Mouse (Mus musculus) CH12.LX (cell line): ENCODE measurements around the gene Dapk2. TPM values are rescaled to one million over a fixed set of nuclear protein-coding genes. Genes with fewer than 3 reads are reported as not detected.
A peak's percentile ranks its signal among the peaks of the same experiment; 100 is the strongest.

Experiments used
- DNase-seq: peaks from one replicate; pipeline ENCODE4 v3.0.0-alpha.2; 2013; ENCODE audit errors: extremely low read depth
- H3K27ac ChIP-seq: 2 replicates; pipeline ENCODE4 v1.5.1; 2012; ENCODE audit warnings: low read depth, mild to moderate bottlenecking, control low read depth, moderate library complexity; ENCODE audit not compliant: insufficient read depth
- H3K27me3 ChIP-seq: replicated peaks from 2 replicates; pipeline ENCODE3; 2012; ENCODE audit warnings: inconsistent platforms
- H3K36me3 ChIP-seq, 2 experiments: replicated peaks in 1 of 2; 2 replicates each; pipeline versions ENCODE3 to v1.6.1; 2012; ENCODE audit warnings: inconsistent platforms in 1 of 2, low read length in 1 of 2, mild to moderate bottlenecking in 1 of 2, mixed read lengths in 1 of 2, moderate library complexity in 1 of 2; ENCODE audit not compliant: control insufficient read depth in 1 of 2, insufficient read depth in 1 of 2
- H3K4me1 ChIP-seq, 2 experiments: 2 replicates each; pipeline ENCODE4 v1.6.1; 2012; ENCODE audit warnings: inconsistent platforms in 1 of 2, moderate library complexity in 1 of 2; ENCODE audit not compliant: insufficient read depth in 2 of 2, control insufficient read depth in 1 of 2
- H3K4me2 ChIP-seq: 2 replicates; pipeline ENCODE4 v1.6.1; 2012; ENCODE audit warnings: low read depth, mild to moderate bottlenecking, control low read depth; ENCODE audit not compliant: poor library complexity, insufficient read depth, severe bottlenecking
- H3K4me3 ChIP-seq, 3 experiments: fragments of 150-350 bp in 1 of 3; sonication (generic) in 1 of 3; replicated peaks in 1 of 3; 2 replicates each; pipeline versions ENCODE3 to v1.5.1; 2011 to 2012; ENCODE audit warnings: low read depth in 2 of 3, low read length in 2 of 3, mild to moderate bottlenecking in 2 of 3, moderate library complexity in 2 of 3, control low read depth in 1 of 3, improper control_type of control experiment in 1 of 3, inconsistent platforms in 1 of 3, mixed read lengths in 1 of 3; ENCODE audit not compliant: poor library complexity in 1 of 3
- H3K79me2 ChIP-seq: replicated peaks from 2 replicates; pipeline ENCODE4 v1.6.1; 2012; ENCODE audit warnings: mild to moderate bottlenecking, moderate library complexity; ENCODE audit not compliant: control insufficient read depth, poor library complexity, insufficient read depth, severe bottlenecking; ENCODE audit errors: extremely low read depth
- H3K9ac ChIP-seq: 2 replicates; pipeline ENCODE4 v1.6.1; 2012; ENCODE audit warnings: low read depth, mild to moderate bottlenecking, control low read depth, moderate library complexity; ENCODE audit not compliant: insufficient read depth
- H3K9me3 ChIP-seq: replicated peaks from 2 replicates; pipeline ENCODE3; 2012; ENCODE audit warnings: low read length, inconsistent platforms, mixed read lengths
- BHLHE40 ChIP-seq: IDR thresholded peaks from 2 replicates; pipeline ENCODE4 v1.6.1; 2011; ENCODE audit warnings: mild to moderate bottlenecking, low read depth, low read length, improper control_type of control experiment
- ELF1 ChIP-seq: IDR thresholded peaks from 2 replicates; pipeline ENCODE4 v1.6.1; 2014; ENCODE audit warnings: low read depth, mild to moderate bottlenecking, inconsistent platforms, low read length, improper control_type of control experiment
- ETS1 ChIP-seq: conservative IDR thresholded peaks from 2 replicates; pipeline ENCODE4 v1.6.1; 2012; ENCODE audit warnings: low read depth, mild to moderate bottlenecking, inconsistent platforms, low read length, improper control_type of control experiment, moderate library complexity
- HCFC1 ChIP-seq: IDR thresholded peaks from 2 replicates; pipeline ENCODE4 v1.6.1; 2012; ENCODE audit warnings: low read depth, mild to moderate bottlenecking, inconsistent platforms, low read length, improper control_type of control experiment
- JUND ChIP-seq: conservative IDR thresholded peaks from 2 replicates; pipeline ENCODE4 v1.6.1; 2011; ENCODE audit warnings: low read depth, low read length, improper control_type of control experiment
- KAT2A ChIP-seq: IDR thresholded peaks from 2 replicates; pipeline ENCODE4 v1.6.1; 2012; ENCODE audit warnings: low read length, improper control_type of control experiment, inconsistent platforms; ENCODE audit not compliant: insufficient replicate concordance
- MAZ ChIP-seq: IDR thresholded peaks from 2 replicates; pipeline ENCODE4 v1.6.1; 2012; ENCODE audit warnings: low read depth, mild to moderate bottlenecking, inconsistent platforms, low read length, improper control_type of control experiment, moderate library complexity
- MEF2A ChIP-seq: IDR thresholded peaks from 2 replicates; pipeline ENCODE4 v1.6.1; 2014; ENCODE audit warnings: low read depth, mild to moderate bottlenecking, inconsistent platforms, low read length, improper control_type of control experiment, borderline replicate concordance
- MXI1 ChIP-seq: IDR thresholded peaks from 2 replicates; pipeline ENCODE4 v1.6.1; 2011; ENCODE audit warnings: mild to moderate bottlenecking, low read depth, low read length, improper control_type of control experiment
- MYC ChIP-seq: IDR thresholded peaks from 2 replicates; pipeline ENCODE4 v1.6.1; 2011; ENCODE audit warnings: low read depth, mild to moderate bottlenecking, improper control_type of control experiment, low read length
- NRF1 ChIP-seq: IDR thresholded peaks from 2 replicates; pipeline ENCODE4 v1.6.1; 2014; ENCODE audit warnings: low read depth, mild to moderate bottlenecking, inconsistent platforms, low read length, improper control_type of control experiment, moderate library complexity
- PAX5 ChIP-seq: IDR thresholded peaks from 2 replicates; pipeline ENCODE4 v1.6.1; 2012; ENCODE audit warnings: low read length, inconsistent platforms, mixed read lengths
- POLR2AphosphoS2 ChIP-seq: IDR thresholded peaks from 2 replicates; pipeline ENCODE4 v1.6.1; 2011; ENCODE audit warnings: low read depth, low read length, improper control_type of control experiment
- RCOR1 ChIP-seq: conservative IDR thresholded peaks from 2 replicates; pipeline ENCODE4 v1.6.1; 2012; ENCODE audit warnings: low read depth, mild to moderate bottlenecking, inconsistent platforms, low read length, improper control_type of control experiment
- USF1 ChIP-seq: IDR thresholded peaks from 2 replicates; pipeline ENCODE4 v1.6.1; 2014; ENCODE audit warnings: low read depth, mild to moderate bottlenecking, inconsistent platforms, low read length, improper control_type of control experiment
- USF2 ChIP-seq: conservative IDR thresholded peaks from 2 replicates; pipeline ENCODE4 v1.6.1; 2011; ENCODE audit warnings: low read depth, low read length, improper control_type of control experiment
- ZC3H11A ChIP-seq: IDR thresholded peaks from 2 replicates; pipeline ENCODE4 v1.6.1; 2012; ENCODE audit warnings: low read depth, mild to moderate bottlenecking, inconsistent platforms, low read length, improper control_type of control experiment
- ZKSCAN1 ChIP-seq: IDR thresholded peaks from 2 replicates; pipeline ENCODE4 v1.6.1; 2012; ENCODE audit warnings: low read depth, inconsistent platforms, low read length, improper control_type of control experiment, borderline replicate concordance
- ZNF384 ChIP-seq: IDR thresholded peaks from 2 replicates; pipeline ENCODE4 v1.6.1; 2012; ENCODE audit warnings: low read depth, low read length, improper control_type of control experiment, inconsistent platforms
- dilution Hi-C: fragments of 300-500 bp; cut with MboI; formaldehyde crosslinking; loops from 2 replicates; pipeline ENCODE4 v1.14.3; 2020; ENCODE audit warnings: low sequenced_read_pairs; ENCODE audit not compliant: extremely low pct_unique_long_range_greater_than_20kb, extremely low pct_ligation_motif_present
- in situ Hi-C: fragments of 300-500 bp; cut with MboI; formaldehyde crosslinking; loops from 3 replicates; pipeline ENCODE4 v1.14.3; 2019; ENCODE audit warnings: low sequenced_read_pairs, low pct_ligation_motif_present, low pct_unique_long_range_greater_than_20kb, mixed read lengths
- polyA plus RNA-seq: library from polyadenylated mRNA; unstranded; fragments of >175 nt; gene quantifications from 2 replicates; pipeline ENCODE4 v1.2.1, GENCODE M21; 2012; ENCODE audit warnings: low read depth; ENCODE audit not compliant: insufficient read length
- total RNA-seq, 2 experiments: library from RNA; depleted of rRNA; stranded (reverse); fragments of 300-350 nt in 1 of 2; fragments of >200 nt in 1 of 2; gene quantifications; 2 replicates each; pipeline ENCODE4 v1.2.3; 2012 to 2014

Gene Dapk2
- total and polyA plus RNA-seq, 3 experiments, result 25.2 to 60.3 (median 39.0) TPM

GRCm38 (mm10) chr9:66239173-66239572 lies 81.2 kb downstream of the Dapk2 start:
- Histone ChIP-seq H3K27ac (no peak overlapping the region), H3K36me3 (peaks cover 0 to 54% of the 10 kb centered on the region in 2 experiments), H3K4me3 (no peak overlapping the region), H3K4me2 (no peak overlapping the region), H3K27me3 (no peaks in the 10 kb centered on the region), H3K4me1 (peaks cover 20 to 58% of the 10 kb centered on the region in 2 experiments), H3K79me2 (no peaks in the 10 kb centered on the region), H3K9ac (no peak overlapping the region), H3K9me3 (peaks cover 5% of the 10 kb centered on the region)
- dilution Hi-C loops, result no loop called here
- TF ChIP-seq ZKSCAN1 (no peak), MYC (no peak), USF1 (no peak), ELF1 (no peak), PAX5 (no peak), POLR2AphosphoS2 (no peak), JUND (no peak), ZC3H11A (no peak), NRF1 (no peak), MXI1 (no peak), BHLHE40 (no peak), MAZ (no peak), ETS1 (no peak), USF2 (no peak), ZNF384 (no peak), KAT2A (no peak)
- in situ Hi-C loops, result no loop called here
- no peak for DNase-seq

- Histone ChIP-seq H3K4me2 (no peak overlapping the region), H3K27ac (0 out of 2 replicates have a peak overlapping the region, but pooled peaks have one; percentile 26), H3K36me3 (peaks cover 0 to 53% of the 10 kb centered on the region in 2 experiments), H3K4me1 (peaks cover 20 to 58% of the 10 kb centered on the region in 2 experiments), H3K4me3 (no peak overlapping the region), H3K9ac (no peak overlapping the region), H3K79me2 (no peaks in the 10 kb centered on the region), H3K9me3 (peaks cover 5% of the 10 kb centered on the region), H3K27me3 (no peaks in the 10 kb centered on the region)
- DNase-seq, result no peak
- TF ChIP-seq RCOR1, result no peak
- no peak for TF ChIP-seq KAT2A
- TF ChIP-seq MEF2A, result no peak
- no peak for TF ChIP-seq NRF1
- TF ChIP-seq PAX5, result no peak
- no peak for TF ChIP-seq HCFC1
- dilution Hi-C loops (no loop called here), in situ Hi-C loops (loop anchor here (5.0 kb wide), 1 partner anchor 77 kb away; no protein-coding TSS in a partner anchor)
These were observed 81.7 kb downstream of the Dapk2 start for GRCm38 (mm10) chr9:66239691-66240090.
